Mouse (Mus musculus): ENCODE measurements around the gene Gmnn.
"Not testable (repeated sequence)": the region's sequence is repeated elsewhere in the genome, so short reads cannot be mapped to it uniquely, and the experiment has no call there.

Gmnn gene

DNA sequence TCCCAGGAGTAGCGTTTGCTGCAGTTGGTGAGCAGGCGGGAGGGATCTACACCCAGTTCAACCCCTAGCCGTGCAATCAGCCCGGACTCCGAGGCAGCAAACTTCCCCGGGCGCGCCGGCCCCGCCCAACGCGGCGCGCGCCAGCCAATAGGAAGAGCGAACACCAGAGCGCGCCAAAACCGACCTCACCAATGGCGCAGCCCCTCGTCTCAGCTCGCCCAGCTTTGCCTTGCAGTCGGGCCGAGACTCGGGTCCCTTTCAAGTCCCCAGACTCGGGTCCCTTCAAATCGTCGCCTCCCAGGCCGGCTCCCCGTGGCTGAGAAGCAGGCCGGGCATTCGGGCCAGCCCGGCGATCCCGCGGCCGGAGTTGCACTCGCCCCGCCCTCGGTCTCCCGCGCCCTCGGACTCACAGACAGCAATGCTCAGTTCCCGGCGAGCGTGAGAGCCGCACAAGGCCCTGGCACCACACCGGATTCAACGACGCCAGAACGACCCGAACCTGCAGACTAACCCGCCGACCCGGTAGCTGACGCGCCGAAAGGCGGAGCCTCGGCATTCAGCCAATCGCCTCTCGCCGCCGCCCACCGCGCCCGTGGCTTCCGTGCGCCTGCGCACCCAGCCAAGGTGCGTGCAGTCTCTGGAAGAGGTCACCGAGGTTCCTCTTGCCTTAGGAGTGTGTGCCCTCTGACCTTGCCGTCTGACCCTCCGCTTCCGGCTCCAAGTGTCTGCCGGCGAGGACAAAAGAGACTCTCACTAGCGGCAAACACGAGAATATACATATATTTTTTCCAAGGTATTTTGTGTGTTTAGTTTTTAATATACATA is at the start of gene Gmnn:
Gene Gmnn (minus strand): TSS at position 521 of the 825 bp plus-strand sequence.
- DNase-seq (ENCODE audit: low read depth): peak; percentile 94

DNA sequence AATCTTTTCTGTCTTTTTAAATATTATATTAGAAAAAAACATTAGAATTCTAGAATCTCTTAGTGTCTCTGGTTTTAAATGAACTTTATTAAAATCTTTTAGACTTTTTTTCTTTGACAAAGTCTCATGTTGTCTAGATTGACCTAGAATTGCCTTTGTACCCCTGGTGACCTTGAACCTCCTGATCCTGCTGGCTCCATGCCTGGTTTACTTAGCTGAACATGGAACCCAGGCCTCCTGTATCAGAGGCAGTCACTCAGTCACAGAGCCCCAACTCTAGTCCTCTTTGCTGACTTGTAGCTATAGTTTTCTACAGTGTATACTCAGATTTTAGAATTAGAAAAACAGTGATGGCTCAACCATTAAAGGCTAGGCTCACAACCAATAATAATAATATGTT is 44.4 kb upstream of the Gmnn start:
- DNase-seq (ENCODE audit: low read depth): no peak

- no peak for DNase-seq (ENCODE audit: low read depth)
Observed at GRCm38 (mm10) chr13:24803196-24803595, 41.5 kb upstream of the Gmnn start.

DNA sequence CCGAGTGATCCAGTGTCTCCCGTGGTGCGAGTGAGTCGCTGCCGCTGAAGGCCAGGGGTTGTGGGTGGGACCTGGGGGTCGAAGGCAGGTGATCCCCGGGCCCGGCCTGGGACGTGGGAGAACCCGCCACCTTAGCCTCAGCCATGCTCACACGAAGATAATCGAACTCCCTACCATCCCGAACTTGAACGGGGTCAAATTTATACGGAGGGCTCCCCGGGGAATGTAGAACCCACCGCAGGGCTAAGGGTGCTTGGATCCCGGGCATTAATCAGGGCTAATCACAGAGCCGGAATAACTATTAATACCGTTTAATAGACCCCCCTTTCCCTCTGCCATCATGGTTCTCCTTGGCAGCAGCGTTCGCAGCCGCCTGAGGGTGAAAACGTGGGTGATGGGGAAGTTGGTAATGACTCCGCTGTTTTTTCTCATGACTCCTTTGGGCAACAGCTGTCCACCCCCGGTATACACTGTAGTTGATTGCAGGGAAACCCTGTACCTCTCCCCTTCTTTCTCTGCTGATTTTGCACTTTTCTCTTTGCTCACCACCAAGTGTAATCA is 40.5 kb upstream of the Gmnn start:
- peak; percentile 78 for DNase-seq (ENCODE audit: low read depth)

- DNase-seq (ENCODE audit: low read depth): no peak
Observed at GRCm38 (mm10) chr13:24801308-24801921, 39.7 kb upstream of the Gmnn start, which contains the start of gene BC005537. Gene BC005537, plus strand, starts transcription at chr13:24801657.

GRCm38 (mm10) chr13:24800674-24801307 is 39.1 kb upstream of the Gmnn start:
- peak; percentile 99 for DNase-seq (ENCODE audit: low read depth)

GRCm38 (mm10) chr13:24799925-24800673 is 38.4 kb upstream of the Gmnn start:
- peak; percentile 70 for DNase-seq (ENCODE audit: low read depth)

DNA sequence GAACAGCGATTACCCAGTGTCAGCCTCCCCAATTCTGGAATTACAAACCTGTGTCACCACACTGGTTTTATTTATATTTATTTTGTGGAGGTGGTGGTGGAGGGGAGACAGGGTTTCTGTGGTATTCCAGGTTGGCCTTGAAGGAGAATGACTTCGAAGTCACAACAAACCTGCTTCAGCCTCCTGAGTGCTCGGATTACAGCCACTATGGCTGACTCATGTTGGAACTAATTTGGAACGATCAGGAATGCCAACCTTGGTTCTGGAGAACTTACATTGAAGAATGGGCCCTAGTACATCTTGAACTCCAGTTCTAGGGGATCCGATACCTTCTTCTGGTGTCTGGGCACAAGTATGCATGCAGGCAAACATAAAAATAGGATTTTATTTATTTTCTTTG is 37.7 kb upstream of the Gmnn start:
- DNase-seq (ENCODE audit: low read depth): no peak

DNA sequence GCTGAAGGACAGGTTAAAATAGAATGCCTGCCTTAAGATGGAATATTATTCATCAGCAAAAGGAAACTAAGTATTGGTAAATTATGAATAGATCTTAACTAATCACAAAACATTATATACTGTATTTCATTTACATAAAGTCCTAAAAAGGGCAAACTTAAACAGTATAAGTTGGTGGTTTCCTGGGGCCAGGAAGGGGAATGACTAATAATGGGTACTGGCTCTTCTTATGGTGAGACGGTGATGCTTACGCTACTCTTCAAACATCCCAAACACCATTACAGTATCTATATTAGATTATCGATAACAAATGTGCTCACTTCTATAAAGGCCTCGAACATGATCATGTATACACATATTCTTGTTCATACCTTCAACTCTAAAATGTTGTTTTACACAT is 37.0 kb upstream of the Gmnn start:
- DNase-seq (ENCODE audit: low read depth): peak; percentile 70

DNA sequence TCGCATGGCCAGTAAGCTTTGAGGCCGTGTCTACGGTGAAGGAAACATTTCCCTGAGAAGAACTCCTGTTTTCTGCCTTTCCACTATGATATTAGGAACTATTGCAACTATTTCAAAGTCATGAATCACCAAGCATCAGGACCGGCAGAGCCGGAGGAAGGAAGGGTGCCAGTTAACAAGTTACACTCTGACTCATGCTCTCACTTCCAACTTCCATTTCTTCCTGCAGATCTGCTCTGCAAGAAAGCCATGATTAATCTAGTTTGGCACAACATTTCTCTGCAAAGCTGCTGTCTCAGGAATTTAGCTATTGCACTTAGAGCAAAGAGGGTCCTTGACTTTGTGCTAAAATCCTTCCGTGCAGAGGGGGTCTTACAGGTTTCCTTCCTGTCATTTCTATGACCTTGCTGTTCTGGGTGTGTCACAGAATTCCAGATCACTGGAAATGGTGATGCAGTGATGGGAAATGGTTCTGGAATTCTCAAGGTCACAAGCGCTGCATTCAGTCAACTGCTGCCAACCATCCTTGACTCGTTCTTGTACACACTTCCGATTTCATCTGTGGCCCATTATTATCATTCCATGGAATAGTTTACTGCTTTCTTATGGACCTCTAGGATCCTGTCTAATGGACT is 30.8 kb upstream of the Gmnn start:
- DNase-seq (ENCODE audit: low read depth): peak; percentile 92

DNA sequence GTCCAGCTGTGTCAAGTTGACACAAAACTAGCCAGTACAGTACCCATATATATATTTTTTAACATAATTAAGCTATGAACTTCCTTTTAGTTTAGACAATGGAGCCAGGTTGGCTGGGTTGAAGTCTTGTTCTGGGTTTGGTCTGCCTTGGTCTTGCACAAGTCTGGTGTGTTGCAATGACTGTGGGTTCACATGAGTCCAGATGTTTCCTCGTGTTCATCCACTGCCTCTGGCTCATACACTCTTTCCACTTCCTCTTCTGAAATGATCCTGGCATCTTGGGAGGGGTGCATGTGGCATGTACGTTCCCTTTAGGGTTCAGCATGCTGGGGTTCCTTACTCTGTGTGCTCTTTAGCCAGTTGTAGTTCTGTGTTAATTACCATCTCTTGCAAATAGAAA is 29.6 kb upstream of the Gmnn start:
- peak; percentile 99 for DNase-seq (ENCODE audit: low read depth)

DNA sequence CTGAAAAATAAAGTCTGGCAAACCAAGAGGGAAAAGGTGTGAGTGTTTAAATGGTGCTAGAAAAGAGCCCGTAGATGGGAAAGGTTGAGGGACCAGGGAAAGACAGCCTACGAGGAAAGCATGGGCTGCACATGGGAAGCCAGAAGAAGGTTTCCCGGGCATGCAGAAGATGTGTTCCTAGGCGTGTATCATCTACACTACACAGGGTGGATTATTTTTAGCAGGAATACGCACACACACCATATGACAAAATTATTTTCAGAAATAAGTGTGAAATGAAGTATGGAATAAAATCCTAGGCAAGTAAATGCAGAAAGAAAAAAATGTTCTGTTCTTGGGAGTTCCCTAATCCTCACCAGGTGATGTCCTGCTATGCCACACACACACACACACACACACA is 25.8 kb upstream of the Gmnn start:
- no peak for DNase-seq (ENCODE audit: low read depth)

DNA sequence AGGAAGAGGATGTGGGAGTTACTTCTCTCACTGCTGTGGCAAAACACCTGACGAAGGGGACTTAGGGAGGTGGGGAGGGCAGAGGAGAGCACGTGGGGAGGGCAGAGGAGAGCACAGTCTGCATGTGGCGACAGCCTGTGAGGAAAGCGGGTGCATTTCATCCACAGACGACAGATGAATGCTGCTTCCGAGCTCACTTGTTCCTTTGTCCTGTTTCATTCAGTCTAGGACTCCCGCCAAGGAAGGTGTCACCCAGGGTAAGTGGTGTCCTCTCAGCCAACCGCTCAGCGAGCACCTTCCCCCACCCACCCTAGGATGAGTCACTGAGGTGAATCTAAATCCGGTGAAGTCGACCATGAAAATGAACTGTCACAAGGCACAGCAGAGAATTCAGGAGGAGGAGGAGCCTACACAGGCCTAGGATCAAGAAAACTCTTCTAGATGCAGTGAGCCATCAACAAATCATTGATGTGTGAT is 24.3 kb upstream of the Gmnn start:
- DNase-seq (ENCODE audit: low read depth): peak; percentile 65

GRCm38 (mm10) chr13:24781916-24782315 is 20.2 kb upstream of the Gmnn start:
- peak; percentile 87 for DNase-seq (ENCODE audit: low read depth)

GRCm38 (mm10) chr13:24778706-24779380 is 17.1 kb upstream of the Gmnn start:
- DNase-seq (ENCODE audit: low read depth): peak; percentile 79

DNA sequence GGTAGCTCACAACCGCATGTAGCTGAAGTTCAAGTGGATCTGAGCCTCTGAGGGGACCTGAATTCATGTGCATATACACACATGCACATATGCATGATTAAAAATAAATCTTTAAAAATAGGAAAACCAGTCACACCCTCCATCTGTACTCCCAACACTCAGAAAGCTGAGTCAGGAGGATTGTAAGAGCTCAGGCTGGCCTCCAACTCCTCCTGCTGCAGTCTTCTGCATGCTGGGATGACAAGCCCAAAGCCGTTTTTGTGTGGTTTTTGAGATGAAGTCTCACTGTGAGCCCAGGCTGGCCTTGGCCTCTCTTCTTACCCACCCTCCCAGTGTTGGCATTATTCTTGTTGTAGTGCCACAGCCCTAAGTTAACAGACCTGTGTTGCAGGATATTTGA is 16.3 kb upstream of the Gmnn start:
- DNase-seq (ENCODE audit: low read depth): no peak

DNA sequence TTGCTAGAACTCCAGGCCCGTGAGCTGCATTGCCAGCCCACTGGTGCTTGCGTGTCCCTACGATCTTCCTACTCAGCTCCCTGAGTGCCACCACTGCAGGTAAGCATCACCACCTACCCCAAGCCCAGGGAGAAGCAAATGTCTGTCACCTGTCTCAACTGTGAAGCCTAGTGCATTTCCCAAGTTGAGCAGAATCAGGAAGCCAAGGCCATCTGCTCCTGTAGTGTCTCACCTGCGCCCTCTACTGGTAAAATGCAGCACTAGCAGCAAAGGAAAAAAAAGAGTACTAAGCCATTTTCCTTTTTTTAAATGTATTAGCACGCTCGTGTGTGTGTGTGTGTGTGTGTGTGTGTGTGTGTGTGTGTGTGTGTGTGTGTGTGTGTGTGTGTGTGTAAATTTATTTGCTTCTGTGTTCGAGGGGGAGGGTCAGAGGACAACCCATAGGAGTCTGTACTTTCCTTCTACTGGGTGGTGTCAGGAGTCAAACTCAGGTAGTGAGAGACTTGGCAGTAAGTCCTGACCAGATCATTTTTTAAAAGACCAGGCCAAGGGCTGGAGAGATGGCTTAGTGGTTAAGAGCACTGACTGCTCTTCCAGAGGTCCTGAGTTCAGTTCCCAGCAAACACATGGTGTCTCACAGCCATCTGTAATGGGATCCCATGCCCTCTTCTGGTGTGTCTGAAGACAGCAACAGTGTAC is 14.6 kb upstream of the Gmnn start:
- DNase-seq (ENCODE audit: low read depth): peak; percentile 86

DNA sequence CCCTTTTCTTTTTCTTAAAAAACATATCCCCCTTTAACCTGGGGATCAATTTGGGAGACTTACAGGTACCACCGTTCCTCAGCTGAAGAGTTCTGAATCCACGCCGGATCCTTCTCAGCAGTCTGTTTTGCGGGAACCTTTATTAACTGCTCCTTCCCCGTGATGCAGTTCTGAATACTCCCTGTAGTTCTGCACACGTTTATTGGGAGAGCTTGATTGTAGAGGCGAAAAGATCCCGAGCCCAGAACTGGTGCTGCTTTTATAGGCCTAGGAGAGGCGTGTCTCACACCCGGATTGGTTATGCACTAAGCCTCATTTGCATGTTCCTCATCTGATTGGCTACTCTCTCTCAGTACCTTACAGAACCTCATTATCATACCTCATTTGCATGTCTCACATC is 9.8 kb upstream of the Gmnn start:
- not testable (repeated sequence) for DNase-seq (ENCODE audit: low read depth)

DNA sequence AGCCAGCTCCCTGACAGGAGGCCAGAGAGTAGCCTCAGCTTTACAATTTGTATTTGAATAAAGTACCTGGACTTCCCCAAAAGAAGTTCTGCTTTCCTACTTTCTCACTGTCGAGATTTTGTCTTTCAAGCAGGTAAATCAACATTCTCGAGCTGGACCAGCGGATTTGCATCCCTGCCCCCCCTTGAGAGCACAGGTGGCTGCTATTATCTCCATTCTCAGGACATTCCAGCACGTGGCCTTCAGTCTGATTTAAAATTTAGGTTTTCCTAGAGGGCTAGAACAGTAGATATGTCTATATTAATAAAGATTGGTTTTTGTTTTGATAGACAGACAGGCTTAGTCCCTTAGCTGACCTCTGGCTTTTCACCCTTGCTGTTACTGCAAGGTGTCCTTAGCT is 6.1 kb upstream of the Gmnn start:
- DNase-seq (ENCODE audit: low read depth): not testable (repeated sequence)

DNA sequence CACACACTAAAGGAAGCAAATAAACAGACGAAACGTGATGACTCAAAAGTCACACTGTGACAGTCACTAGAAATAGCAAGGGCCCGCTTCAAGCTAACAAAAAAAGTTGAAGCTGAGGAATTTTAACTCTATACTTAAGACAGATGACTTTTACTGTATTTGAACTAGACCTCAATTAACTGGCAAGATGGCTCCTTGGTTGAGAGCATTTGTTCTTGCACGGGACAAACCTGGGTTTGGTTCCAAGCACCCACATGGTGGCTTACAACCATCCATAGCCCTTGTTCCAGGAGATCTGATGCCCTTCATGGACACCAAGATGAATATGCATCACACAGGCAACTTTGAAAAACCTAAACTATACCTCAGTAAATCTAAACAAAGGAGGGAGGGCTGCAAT is 531 bp upstream of the Gmnn start:
- DNase-seq (ENCODE audit: low read depth): no peak

All from 416B (cell line).